Mouse (Mus musculus) layer of hippocampus, adult 9-11 months (tissue): Measurements from ENCODE around the gene Gm28635.
A peak's percentile ranks its signal among the peaks of the same experiment; 100 is the strongest.
"Not testable (repeated sequence)": the region's sequence is repeated elsewhere in the genome, so short reads cannot be mapped to it uniquely, and the experiment has no call there.

Source experiments
- DNase-seq: peaks from one replicate; pipeline ENCODE4 v3.0.0; 2022

Gm28635 gene

GRCm38 (mm10) chr2:84682605-84683183 is 4.9 kb upstream of the Gm28635 start:
- DNase-seq, result no peak

- no peak for DNase-seq
Observed at GRCm38 (mm10) chr2:84679016-84679415, 1.2 kb upstream of the Gm28635 start, which contains the start of gene Tmx2. Gene Tmx2 (minus strand): TSS chr2:84679140.

GRCm38 (mm10) chr2:84677270-84677967 is 422 bp downstream of the Gm28635 start:
- DNase-seq, result no peak

GRCm38 (mm10) chr2:84671535-84671934 is 6.3 kb downstream of the Gm28635 start:
- DNase-seq, result not testable (repeated sequence)

GRCm38 (mm10) chr2:84670569-84670933 is 7.3 kb downstream of the Gm28635 start, which contains the start of gene Selenoh:
Gene Selenoh (minus strand): TSS chr2:84670770.
- peak; percentile 89 for DNase-seq

- DNase-seq, result peak; percentile 23
Observed at GRCm38 (mm10) chr2:84669828-84670568, 7.8 kb downstream of the Gm28635 start.

- DNase-seq, result no peak
Observed at GRCm38 (mm10) chr2:84666081-84666480, 11.8 kb downstream of the Gm28635 start.

- no peak for DNase-seq
Observed at GRCm38 (mm10) chr2:84662866-84663265, 15.0 kb downstream of the Gm28635 start.

- peak; percentile 68 for DNase-seq
Observed at GRCm38 (mm10) chr2:84660253-84660652, 17.6 kb downstream of the Gm28635 start.

- no peak for DNase-seq
Observed at GRCm38 (mm10) chr2:84658806-84659205, 19.0 kb downstream of the Gm28635 start, which contains the start of gene Btbd18. Gene Btbd18 (plus strand): TSS chr2:84659079.

- no peak for DNase-seq
Observed at GRCm38 (mm10) chr2:84655864-84656263, 22.0 kb downstream of the Gm28635 start.

GRCm38 (mm10) chr2:84653354-84653753 is 24.5 kb downstream of the Gm28635 start:
- no peak for DNase-seq

GRCm38 (mm10) chr2:84650464-84651195 is 27.2 kb downstream of the Gm28635 start, which contains the start of gene Ctnnd1:
Gene Ctnnd1 (minus strand): TSS chr2:84650765.
- peak; percentile 93 for DNase-seq

- DNase-seq, result no peak
Observed at GRCm38 (mm10) chr2:84649674-84650073, 28.2 kb downstream of the Gm28635 start.

- DNase-seq, result no peak
Observed at GRCm38 (mm10) chr2:84648369-84648768, 29.5 kb downstream of the Gm28635 start.

GRCm38 (mm10) chr2:84647051-84647568 is 30.7 kb downstream of the Gm28635 start:
- no peak for DNase-seq

- DNase-seq, result no peak
Observed at GRCm38 (mm10) chr2:84646138-84646537, 31.7 kb downstream of the Gm28635 start.

GRCm38 (mm10) chr2:84640833-84641232 is 37.0 kb downstream of the Gm28635 start:
- no peak for DNase-seq

- no peak for DNase-seq
Observed at GRCm38 (mm10) chr2:84638428-84639220, 39.2 kb downstream of the Gm28635 start.

GRCm38 (mm10) chr2:84637452-84638165 is 40.2 kb downstream of the Gm28635 start:
- no peak for DNase-seq

- no peak for DNase-seq
Observed at GRCm38 (mm10) chr2:84636231-84636741, 41.6 kb downstream of the Gm28635 start.
